15 mouse cellular contexts compared by ENCODE assay signal in genomic region chr12:44440230-44440629, GRCm38 (mm10).
DNase-seq lines count a peak whose midpoint lies in the region; ATAC-seq and TF ChIP-seq lines count a peak whose summit lies in the region.
"Had no signal": no experiment of that assay in that cellular context is flagged by ENCODE, and none has a peak within 500 bp of the region (broad histone marks: within the 10 kb centered on the region; RNA-seq: fewer than 3 reads in every experiment).

No protein-coding gene starts in this region.

- no peaks in the 10 kb centered on the region for H3K27me3 ChIP-seq in embryonic facial prominence, embryonic 14.5 days (replicated peaks; ENCODE audit: control insufficient read depth, insufficient read depth, low read length)
- H3K27me3 ChIP-seq in embryonic facial prominence, embryonic 10.5 days (replicated peaks; ENCODE audit: low read depth, poor library complexity, severe bottlenecking) = no peaks in the 10 kb centered on the region
- no peaks in the 10 kb centered on the region for H3K27me3 ChIP-seq in hindbrain, embryonic 16.5 days (replicated peaks; ENCODE audit: control insufficient read depth, insufficient read depth, low read length)
- no peaks in the 10 kb centered on the region for H3K27me3 ChIP-seq in midbrain, embryonic 16.5 days (ENCODE audit: control insufficient read depth, insufficient read depth, low read depth, low read length)
- peaks cover 25% of the 10 kb centered on the region; the same call in 1 of the 2 replicates for H3K27me3 ChIP-seq in forebrain, embryonic 10.5 days (ENCODE audit: poor library complexity, severe bottlenecking)
- H3K27me3 ChIP-seq: heart, embryonic 13.5 days had no signal

- no peak for TF ChIP-seq CTCF in bone marrow macrophage, adult 2 months (IDR thresholded peaks at IDR 0.05; ENCODE audit: low read depth, low read length)

- TF ChIP-seq POLR2A in bone marrow macrophage, adult 2 months (IDR thresholded peaks at IDR 0.05; ENCODE audit: borderline replicate concordance, low read depth, low read length) = no peak

- peak; percentile 24 for DNase-seq in embryonic facial prominence, embryonic 14.5 days (ENCODE audit: low spot score)
- no peak for DNase-seq in embryonic facial prominence, embryonic 10.5 days (ENCODE audit: low spot score)
- no peak for DNase-seq in cerebellum, adult 18-20 months
- DNase-seq in forebrain, embryonic 10.5 days (ENCODE audit: extremely low spot score, low spot score) = no peak
- no peak for DNase-seq in frontal cortex, postnatal 10 days (ENCODE audit: low spot score in 2 of 2)
- DNase-seq: B cell, adult 2 months; gastrocnemius, postnatal 25 days; thymus, adult 18-20 months had no signal

- H3K4me2 ChIP-seq in embryonic facial prominence, embryonic 14.5 days (ENCODE audit: low read depth, low read length) = no peak overlapping the region
- peak overlapping the region; percentile 16; the same call in 1 of the 2 replicates for H3K4me2 ChIP-seq in hindbrain, embryonic 16.5 days (ENCODE audit: low read length)
- H3K4me2 ChIP-seq in midbrain, embryonic 16.5 days (ENCODE audit: low read length) = peak overlapping the region; percentile 50
- H3K4me2 ChIP-seq: forebrain, embryonic 12.5 days; heart, embryonic 13.5 days; liver, embryonic 11.5 days had no signal

- H3K36me3 ChIP-seq in embryonic facial prominence, embryonic 14.5 days (ENCODE audit: control insufficient read depth, insufficient read depth, low read length) = no peaks in the 10 kb centered on the region
- H3K36me3 ChIP-seq in embryonic facial prominence, embryonic 10.5 days (replicated peaks) = no peaks in the 10 kb centered on the region
- H3K36me3 ChIP-seq in hindbrain, embryonic 16.5 days (ENCODE audit: control insufficient read depth, insufficient read depth, low read length) = 0 out of 2 replicates have a peak, but pooled peaks cover 4% of the 10 kb centered on the region
- no peaks in the 10 kb centered on the region for H3K36me3 ChIP-seq in midbrain, embryonic 16.5 days (ENCODE audit: control insufficient read depth, insufficient read depth, low read length)
- peaks cover 6% of the 10 kb centered on the region for H3K36me3 ChIP-seq in forebrain, embryonic 10.5 days (replicated peaks)
- H3K36me3 ChIP-seq: forebrain, embryonic 12.5 days; heart, embryonic 13.5 days had no signal

- H3K4me3 ChIP-seq in embryonic facial prominence, embryonic 14.5 days (ENCODE audit: low read depth, low read length) = no peak overlapping the region
- no peak overlapping the region for H3K4me3 ChIP-seq in embryonic facial prominence, embryonic 10.5 days
- H3K4me3 ChIP-seq in bone marrow macrophage, adult 2 months (ENCODE audit: insufficient read depth, low read length) = peak overlapping the region; percentile 46
- no peak overlapping the region for H3K4me3 ChIP-seq in hindbrain, embryonic 16.5 days (ENCODE audit: low read length)
- H3K4me3 ChIP-seq in midbrain, embryonic 16.5 days (ENCODE audit: low read depth, low read length) = no peak overlapping the region; the same call in 1 of the 2 replicates
- H3K4me3 ChIP-seq in forebrain, embryonic 10.5 days = no peak overlapping the region
- H3K4me3 ChIP-seq: forebrain, embryonic 12.5 days; heart, embryonic 13.5 days had no signal

- H3K9me3 ChIP-seq in embryonic facial prominence, embryonic 14.5 days (ENCODE audit: control insufficient read depth, low read length) = no peaks in the 10 kb centered on the region
- no peaks in the 10 kb centered on the region for H3K9me3 ChIP-seq in embryonic facial prominence, embryonic 10.5 days
- H3K9me3 ChIP-seq in hindbrain, embryonic 16.5 days (ENCODE audit: control insufficient read depth, low read length) = no peaks in the 10 kb centered on the region
- H3K9me3 ChIP-seq in midbrain, embryonic 16.5 days (replicated peaks; ENCODE audit: control insufficient read depth, low read length, poor library complexity, severe bottlenecking) = no peaks in the 10 kb centered on the region
- peaks cover 6% of the 10 kb centered on the region; the same call in 1 of the 2 replicates for H3K9me3 ChIP-seq in forebrain, embryonic 10.5 days
- H3K9me3 ChIP-seq: forebrain, embryonic 12.5 days; heart, embryonic 13.5 days had no signal

- H3K27ac ChIP-seq in embryonic facial prominence, embryonic 14.5 days (replicated peaks; ENCODE audit: low read depth, low read length) = no peak overlapping the region
- H3K27ac ChIP-seq in embryonic facial prominence, embryonic 10.5 days (replicated peaks) = no peak overlapping the region
- H3K27ac ChIP-seq in bone marrow macrophage, adult 2 months (ENCODE audit: insufficient read depth, low read depth, low read length) = peak overlapping the region; percentile 79
- 0 out of 2 replicates have a peak overlapping the region, but pooled peaks have one; percentile 1 for H3K27ac ChIP-seq in hindbrain, embryonic 16.5 days (ENCODE audit: low read depth, low read length)
- H3K27ac ChIP-seq in midbrain, embryonic 16.5 days (ENCODE audit: low read length) = peak overlapping the region; percentile 67
- H3K27ac ChIP-seq in forebrain, embryonic 10.5 days = no peak overlapping the region
- H3K27ac ChIP-seq: forebrain, embryonic 12.5 days; heart, embryonic 13.5 days had no signal

- H3K9ac ChIP-seq in embryonic facial prominence, embryonic 14.5 days (ENCODE audit: low read depth, low read length) = no peak overlapping the region
- H3K9ac ChIP-seq in hindbrain, embryonic 16.5 days (ENCODE audit: low read depth, low read length) = no peak overlapping the region
- H3K9ac ChIP-seq in midbrain, embryonic 16.5 days (ENCODE audit: low read depth, low read length) = peak overlapping the region; percentile 38; the same call in 1 of the 2 replicates
- H3K9ac ChIP-seq: forebrain, embryonic 12.5 days; heart, embryonic 13.5 days had no signal

- ATAC-seq in embryonic facial prominence, embryonic 14.5 days (ENCODE audit: low read depth) = no peak
- no peak for ATAC-seq in hindbrain, embryonic 16.5 days
- no peak for ATAC-seq in midbrain, embryonic 16.5 days
- ATAC-seq: lung, postnatal 0 days had no signal

- WGBS in embryonic facial prominence, embryonic 14.5 days = 20% methylated on average over 4 of the region's 4 CpGs
- WGBS in embryonic facial prominence, embryonic 10.5 days = 29% methylated on average over 4 of the region's 4 CpGs
- WGBS in hindbrain, embryonic 16.5 days = 41% methylated on average over 4 of the region's 4 CpGs
- 20% methylated on average over 4 of the region's 4 CpGs for WGBS in midbrain, embryonic 16.5 days
- 8% methylated on average over 4 of the region's 4 CpGs for WGBS in forebrain, embryonic 10.5 days

- no peaks in the 10 kb centered on the region for H3K4me1 ChIP-seq in embryonic facial prominence, embryonic 14.5 days (ENCODE audit: control insufficient read depth, insufficient read depth, low read length)
- H3K4me1 ChIP-seq in embryonic facial prominence, embryonic 10.5 days = peaks cover 35% of the 10 kb centered on the region
- H3K4me1 ChIP-seq in bone marrow macrophage, adult 2 months (ENCODE audit: control insufficient read depth, insufficient read depth, low read length) = peaks cover 9% of the 10 kb centered on the region
- H3K4me1 ChIP-seq in hindbrain, embryonic 16.5 days (ENCODE audit: control insufficient read depth, insufficient read depth, low read depth, low read length) = peaks cover 18% of the 10 kb centered on the region
- H3K4me1 ChIP-seq in midbrain, embryonic 16.5 days (ENCODE audit: control insufficient read depth, insufficient read depth, low read length) = peaks cover 30% of the 10 kb centered on the region
- H3K4me1 ChIP-seq in forebrain, embryonic 10.5 days = peaks cover 54% of the 10 kb centered on the region
- H3K4me1 ChIP-seq: heart, embryonic 13.5 days had no signal

Comparison
In these comparisons a context has a peak if more than half of its experiments do, and no peak if none do; other contexts are left out.
1. H3K27ac ChIP-seq: peak in bone marrow macrophage, adult 2 months (single experiment), hindbrain, embryonic 16.5 days (single experiment) and midbrain, embryonic 16.5 days (single experiment); none in embryonic facial prominence, embryonic 14.5 days (single experiment), embryonic facial prominence, embryonic 10.5 days (single experiment) and forebrain, embryonic 10.5 days (single experiment).